Mouse (Mus musculus): ENCODE measurements at regions not wholly inside any gene's neighbourhood (a gene's known extent, or its start where the extent isn't known, plus 50 kb on each side); places are given as distances from the start of the nearest gene placed in this dataset.

GRCm38 (mm10) chr12:77168367-77168766 is 69.6 kb upstream of the Fut8 start:
- Histone ChIP-seq H3K9me3 (replicated peaks) (0 out of 2 replicates have a peak, but pooled peaks cover 2% of the 10 kb centered on the region), H3K4me3 (ENCODE audit: low read depth, low read length) (no peak overlapping the region), H3K4me1 (ENCODE audit: insufficient read depth, low read depth, low read length) (peaks cover 11% of the 10 kb centered on the region), H3K27me3 (ENCODE audit: insufficient read depth, low read length) (no peaks in the 10 kb centered on the region), H3K36me3 (replicated peaks) (peaks cover 38% of the 10 kb centered on the region)
- DNase-seq (ENCODE audit: low spot score) = no peak
- TF ChIP-seq TAL1 (conservative IDR thresholded peaks at IDR 0.05; ENCODE audit: low read depth, low read length) = no peak
- TF ChIP-seq GATA1 (IDR thresholded peaks at IDR 0.05; ENCODE audit: borderline replicate concordance, low read length) = no peak
- TF ChIP-seq CTCF (IDR thresholded peaks at IDR 0.05; ENCODE audit: low read depth, low read length) = no peak
- no peak for TF ChIP-seq POLR2AphosphoS5 (IDR thresholded peaks at IDR 0.05; ENCODE audit: insufficient replicate concordance, low read depth, low read length)
- no peak for TF ChIP-seq GATA2 (IDR thresholded peaks at IDR 0.05; ENCODE audit: borderline replicate concordance, low read depth, low read length)
- no peak for ATAC-seq (ENCODE audit: extremely low read depth, insufficient number of reproducible peaks, low FRiP score, poor library complexity, severe bottlenecking)

- Histone ChIP-seq H3K4me3 (ENCODE audit: low read depth, low read length) (no peak overlapping the region), H3K9me3 (replicated peaks) (peaks cover 17% of the 10 kb centered on the region), H3K4me1 (ENCODE audit: insufficient read depth, low read depth, low read length) (peaks cover 46% of the 10 kb centered on the region), H3K36me3 (replicated peaks) (peaks cover 61% of the 10 kb centered on the region), H3K27me3 (ENCODE audit: insufficient read depth, low read length) (no peaks in the 10 kb centered on the region)
- TF ChIP-seq TAL1 (conservative IDR thresholded peaks at IDR 0.05; ENCODE audit: low read depth, low read length) (peak; percentile 27; the same call in 1 of the 2 replicates), GATA1 (IDR thresholded peaks at IDR 0.05; ENCODE audit: borderline replicate concordance, low read length) (no peak)
- ATAC-seq (ENCODE audit: extremely low read depth, insufficient number of reproducible peaks, low FRiP score, poor library complexity, severe bottlenecking) = peak; percentile 80
- DNase-seq (ENCODE audit: low spot score) = peak; percentile 58
Observed at GRCm38 (mm10) chr12:77156698-77157097, 81.2 kb upstream of the Fut8 start.

- peaks cover 51% of the 10 kb centered on the region for H3K4me1 ChIP-seq (ENCODE audit: insufficient read depth, low read depth, low read length)
- H3K27me3 ChIP-seq (ENCODE audit: insufficient read depth, low read length) = no peaks in the 10 kb centered on the region
- peaks cover 17% of the 10 kb centered on the region for H3K9me3 ChIP-seq (replicated peaks)
- DNase-seq (ENCODE audit: low spot score) = no peak
- no peak for ATAC-seq (ENCODE audit: extremely low read depth, insufficient number of reproducible peaks, low FRiP score, poor library complexity, severe bottlenecking)
- H3K36me3 ChIP-seq (replicated peaks) = peaks cover 68% of the 10 kb centered on the region
- TF ChIP-seq CTCF (IDR thresholded peaks at IDR 0.05; ENCODE audit: low read depth, low read length) (no peak), TAL1 (conservative IDR thresholded peaks at IDR 0.05; ENCODE audit: low read depth, low read length) (no peak), GATA1 (IDR thresholded peaks at IDR 0.05; ENCODE audit: borderline replicate concordance, low read length) (no peak), POLR2AphosphoS5 (IDR thresholded peaks at IDR 0.05; ENCODE audit: insufficient replicate concordance, low read depth, low read length) (no peak), GATA2 (IDR thresholded peaks at IDR 0.05; ENCODE audit: borderline replicate concordance, low read depth, low read length) (no peak)
- no peak overlapping the region; the same call in 1 of the 2 replicates for H3K4me3 ChIP-seq (ENCODE audit: low read depth, low read length)
Observed at GRCm38 (mm10) chr12:77155626-77156025, 82.3 kb upstream of the Fut8 start.

GRCm38 (mm10) chr12:77151471-77151870 is 86.5 kb upstream of the Fut8 start:
- H3K4me3 ChIP-seq (ENCODE audit: low read depth, low read length) = no peak overlapping the region
- no peak for TF ChIP-seq CTCF (IDR thresholded peaks at IDR 0.05; ENCODE audit: low read depth, low read length)
- no peak for TF ChIP-seq GATA1 (IDR thresholded peaks at IDR 0.05; ENCODE audit: borderline replicate concordance, low read length)
- no peak for TF ChIP-seq POLR2AphosphoS5 (IDR thresholded peaks at IDR 0.05; ENCODE audit: insufficient replicate concordance, low read depth, low read length)
- no peak for TF ChIP-seq TAL1 (conservative IDR thresholded peaks at IDR 0.05; ENCODE audit: low read depth, low read length)
- no peak for TF ChIP-seq GATA2 (IDR thresholded peaks at IDR 0.05; ENCODE audit: borderline replicate concordance, low read depth, low read length)
- H3K9me3 ChIP-seq (replicated peaks) = no peaks in the 10 kb centered on the region
- peaks cover 62% of the 10 kb centered on the region for H3K4me1 ChIP-seq (ENCODE audit: insufficient read depth, low read depth, low read length)
- no peaks in the 10 kb centered on the region for H3K27me3 ChIP-seq (ENCODE audit: insufficient read depth, low read length)
- peaks cover 41% of the 10 kb centered on the region for H3K36me3 ChIP-seq (replicated peaks)
- no peak for DNase-seq (ENCODE audit: low spot score)
- no peak for ATAC-seq (ENCODE audit: extremely low read depth, insufficient number of reproducible peaks, low FRiP score, poor library complexity, severe bottlenecking)

- TF ChIP-seq GATA2 (IDR thresholded peaks at IDR 0.05; ENCODE audit: borderline replicate concordance, low read depth, low read length) (no peak), CTCF (IDR thresholded peaks at IDR 0.05; ENCODE audit: low read depth, low read length) (no peak), GATA1 (IDR thresholded peaks at IDR 0.05; ENCODE audit: borderline replicate concordance, low read length) (no peak), POLR2AphosphoS5 (IDR thresholded peaks at IDR 0.05; ENCODE audit: insufficient replicate concordance, low read depth, low read length) (no peak), TAL1 (conservative IDR thresholded peaks at IDR 0.05; ENCODE audit: low read depth, low read length) (no peak)
- peaks cover 56% of the 10 kb centered on the region for H3K4me1 ChIP-seq (ENCODE audit: insufficient read depth, low read depth, low read length)
- no peaks in the 10 kb centered on the region for H3K27me3 ChIP-seq (ENCODE audit: insufficient read depth, low read length)
- peaks cover 28% of the 10 kb centered on the region for H3K36me3 ChIP-seq (replicated peaks)
- no peak overlapping the region for H3K4me3 ChIP-seq (ENCODE audit: low read depth, low read length)
- no peaks in the 10 kb centered on the region for H3K9me3 ChIP-seq (replicated peaks)
- ATAC-seq (ENCODE audit: extremely low read depth, insufficient number of reproducible peaks, low FRiP score, poor library complexity, severe bottlenecking) (no peak), DNase-seq (ENCODE audit: low spot score) (no peak)
Observed at GRCm38 (mm10) chr12:77149835-77150234, 88.1 kb upstream of the Fut8 start.

GRCm38 (mm10) chr12:77148146-77148545 is 89.8 kb upstream of the Fut8 start:
- H3K9me3 ChIP-seq (replicated peaks) = no peaks in the 10 kb centered on the region
- peaks cover 56% of the 10 kb centered on the region for H3K4me1 ChIP-seq (ENCODE audit: insufficient read depth, low read depth, low read length)
- DNase-seq (ENCODE audit: low spot score) (no peak), ATAC-seq (ENCODE audit: extremely low read depth, insufficient number of reproducible peaks, low FRiP score, poor library complexity, severe bottlenecking) (no peak)
- no peaks in the 10 kb centered on the region for H3K27me3 ChIP-seq (ENCODE audit: insufficient read depth, low read length)
- TF ChIP-seq CTCF (IDR thresholded peaks at IDR 0.05; ENCODE audit: low read depth, low read length) (no peak), POLR2AphosphoS5 (IDR thresholded peaks at IDR 0.05; ENCODE audit: insufficient replicate concordance, low read depth, low read length) (no peak), TAL1 (conservative IDR thresholded peaks at IDR 0.05; ENCODE audit: low read depth, low read length) (no peak), GATA1 (IDR thresholded peaks at IDR 0.05; ENCODE audit: borderline replicate concordance, low read length) (no peak), GATA2 (IDR thresholded peaks at IDR 0.05; ENCODE audit: borderline replicate concordance, low read depth, low read length) (no peak)
- H3K36me3 ChIP-seq (replicated peaks) = peaks cover 14% of the 10 kb centered on the region
- H3K4me3 ChIP-seq (ENCODE audit: low read depth, low read length) = no peak overlapping the region
